Mouse (Mus musculus): ENCODE results near the gene Klf3.

DNA sequence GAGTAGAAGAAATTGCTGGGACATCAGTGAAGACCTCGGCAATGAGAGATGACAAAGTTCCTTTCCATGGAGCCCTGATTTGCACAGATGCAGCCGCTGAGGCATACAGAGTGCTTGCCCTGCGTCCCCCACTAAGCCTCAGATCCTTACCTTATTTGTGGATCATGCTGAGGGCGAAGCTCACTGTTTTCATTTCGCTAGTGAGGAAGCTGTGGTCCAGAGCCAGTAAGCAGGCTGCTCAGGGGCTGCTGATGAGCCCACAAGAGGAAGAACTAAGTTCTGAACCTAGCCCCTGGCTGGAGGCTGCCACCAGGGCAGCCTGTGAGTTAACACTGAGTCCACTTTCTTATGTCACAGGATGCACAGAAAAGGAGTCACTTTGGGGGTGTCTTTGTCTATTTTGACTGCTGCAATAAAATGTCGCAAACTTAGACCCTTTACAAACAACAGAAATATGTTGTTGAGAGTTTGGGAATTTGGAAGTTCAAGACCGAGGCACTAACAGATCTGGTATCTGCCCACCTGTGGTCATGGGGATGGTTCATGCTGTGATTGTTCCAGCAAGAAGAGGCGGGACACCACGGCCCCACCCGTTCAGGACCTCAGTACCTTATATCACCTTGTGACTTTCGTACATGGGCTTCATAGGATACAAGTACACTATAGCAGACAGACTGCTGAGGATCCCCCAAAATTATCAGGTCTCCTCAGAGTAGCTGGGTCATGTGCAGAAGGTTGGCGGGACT, 62.2 kb downstream of the Klf3 start:
- TF ChIP-seq GATA2 (IDR thresholded peaks at IDR 0.05; ENCODE audit: borderline replicate concordance, low read depth, low read length) = no peak
- TF ChIP-seq CTCF (IDR thresholded peaks at IDR 0.05; ENCODE audit: low read depth, low read length) = no peak
- no peak for TF ChIP-seq POLR2AphosphoS5 (IDR thresholded peaks at IDR 0.05; ENCODE audit: insufficient replicate concordance, low read depth, low read length)
- TF ChIP-seq GATA1 (IDR thresholded peaks at IDR 0.05; ENCODE audit: borderline replicate concordance, low read length) = no peak
- TF ChIP-seq TAL1 (conservative IDR thresholded peaks at IDR 0.05; ENCODE audit: low read depth, low read length) = no peak

Measured in G1E (cell line).